Mouse (Mus musculus) bone marrow, adult 2 months (tissue): Measurements from ENCODE around the gene Prh1. TPM values are rescaled to one million over a fixed set of nuclear protein-coding genes. Genes with fewer than 3 reads are reported as not detected.
"Not testable (repeated sequence)": the region's sequence is repeated elsewhere in the genome, so short reads cannot be mapped to it uniquely, and the experiment has no call there.

Experiments used
- H3K27ac ChIP-seq: fragments of 200-500 bp; 2 replicates; pipeline ENCODE4 v1.5.1; 2012; ENCODE audit warnings: low read depth, mild to moderate bottlenecking, control low read depth, inconsistent platforms, low read length; ENCODE audit not compliant: control insufficient read depth, poor library complexity, insufficient read depth
- H3K4me1 ChIP-seq: fragments of 200-500 bp; 2 replicates; pipeline ENCODE4 v1.6.1; 2011; ENCODE audit warnings: low read length; ENCODE audit not compliant: control insufficient read depth, insufficient read depth
- H3K4me3 ChIP-seq: fragments of 200-500 bp; replicated peaks from 2 replicates; pipeline ENCODE3; 2011; ENCODE audit warnings: mild to moderate bottlenecking, low read depth, low read length, control low read depth; ENCODE audit not compliant: control insufficient read depth
- WGBS: fragments of 180-500 bp; shearing (Covaris S2); methylation state at CpG from one replicate; pipeline ENCODE4 v1.1.7; 2018; 5-methylcytosine and 5-hydroxymethylcytosine counted together
- polyA plus RNA-seq: library from polyadenylated mRNA; stranded (reverse); fragments of >200 nt; gene quantifications from 2 replicates; pipeline ENCODE4 v1.2.4, GENCODE M21; 2011; ENCODE audit warnings: low replicate concordance; ENCODE audit not compliant: missing spikeins, insufficient read depth, insufficient read length

The Prh1 gene
- not detected in 2 replicates for polyA plus RNA-seq

- H3K4me3 ChIP-seq, result not testable (repeated sequence)
- 68% methylated on average over 1 of the region's 1 CpGs for WGBS
These were observed at the start of gene Prh1 for GRCm38 (mm10) chr6:132569509-132569908. Gene Prh1, plus strand, starts transcription at chr6:132569809.

GRCm38 (mm10) chr6:132595613-132596012 is 26.0 kb downstream of the Prh1 start, which contains the start of gene Prp2:
Gene Prp2, plus strand, starts transcription at chr6:132595913.
- not testable (repeated sequence) for H3K4me1 ChIP-seq, H3K4me3 ChIP-seq, H3K27ac ChIP-seq
- 66% methylated on average over 2 of the region's 2 CpGs for WGBS

More at GRCm38 (mm10) chr6:132569509-132569908, at the start of gene Prh1:
- not testable (repeated sequence) for H3K27ac ChIP-seq, H3K4me1 ChIP-seq

Other genes with a start within 250 kb of the Prh1 start
- gene Gm8882, start 205.7 kb upstream of the Prh1 start, polyA plus RNA-seq, result not detected in 2 replicates
- gene Prp2, start 26.1 kb downstream of the Prh1 start, polyA plus RNA-seq, result not detected in 2 replicates
- not detected in 2 replicates for gene A630073D07Rik, start 81.7 kb downstream of the Prh1 start, polyA plus RNA-seq
- gene Tas2r120, start 87.1 kb downstream of the Prh1 start, polyA plus RNA-seq, result not detected in 2 replicates
- not detected in 2 replicates for gene Tas2r121, start 131.2 kb downstream of the Prh1 start, polyA plus RNA-seq
- gene Tas2r122, start 142.1 kb downstream of the Prh1 start, polyA plus RNA-seq, result not detected in 2 replicates
- not detected in 2 replicates for gene Tas2r115, start 168.2 kb downstream of the Prh1 start, polyA plus RNA-seq
- gene Tas2r124, start 184.9 kb downstream of the Prh1 start, polyA plus RNA-seq, result not detected in 2 replicates
- not detected in 2 replicates for gene Tas2r102, start 192.3 kb downstream of the Prh1 start, polyA plus RNA-seq
- not detected in 2 replicates for gene Tas2r136, start 208.4 kb downstream of the Prh1 start, polyA plus RNA-seq
- not detected in 2 replicates for gene Tas2r117, start 233.0 kb downstream of the Prh1 start, polyA plus RNA-seq